Mouse (Mus musculus): ENCODE data around the gene Sfmbt1.

DNA sequence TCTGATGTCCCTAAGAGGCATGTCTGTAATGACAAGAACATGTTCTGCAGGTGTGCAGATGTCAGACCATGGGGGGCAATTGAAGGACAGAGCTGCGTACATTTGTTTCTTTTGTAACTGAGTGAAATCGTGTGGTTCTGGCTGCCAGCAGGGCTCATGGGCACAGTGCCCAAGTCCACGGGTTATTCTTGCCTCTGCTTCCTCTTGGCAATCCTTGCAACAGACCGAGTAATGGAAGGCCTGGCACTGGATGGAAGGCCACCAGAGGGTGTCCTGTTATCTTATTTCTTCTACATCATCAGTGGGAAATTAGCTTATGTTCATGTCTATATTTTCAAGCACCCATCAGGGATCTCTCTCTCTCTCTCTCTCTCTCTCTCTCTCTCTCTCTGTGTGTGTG is 19.0 kb upstream of the Sfmbt1 start:
- no peak for TF ChIP-seq CTCF (IDR thresholded peaks at IDR 0.05; ENCODE audit: extremely low read depth, insufficient read depth, low read length)
- TF ChIP-seq POLR2A (IDR thresholded peaks at IDR 0.05; ENCODE audit: extremely low read depth, insufficient read depth, low read length), result no peak

All from cortical plate, adult 2 months (tissue).